Mouse (Mus musculus) ovary, adult 10 weeks (tissue): ENCODE measurements around the gene Olfr1151. TPM values are rescaled to one million over a fixed set of nuclear protein-coding genes. Genes with fewer than 3 reads are reported as not detected.

Experiments
- polyA plus RNA-seq: library from polyadenylated mRNA; stranded (reverse); fragments of 350-450 nt; fragmentation: Illumina TruSeq; extraction: RNeasy Lipid Tissue Mini Kit (QIAGEN cat#74804); gene quantifications from one replicate; pipeline ENCODE4 v1.2.3, GENCODE M21; 2014

Gene Olfr1151
- polyA plus RNA-seq: not detected

DNA sequence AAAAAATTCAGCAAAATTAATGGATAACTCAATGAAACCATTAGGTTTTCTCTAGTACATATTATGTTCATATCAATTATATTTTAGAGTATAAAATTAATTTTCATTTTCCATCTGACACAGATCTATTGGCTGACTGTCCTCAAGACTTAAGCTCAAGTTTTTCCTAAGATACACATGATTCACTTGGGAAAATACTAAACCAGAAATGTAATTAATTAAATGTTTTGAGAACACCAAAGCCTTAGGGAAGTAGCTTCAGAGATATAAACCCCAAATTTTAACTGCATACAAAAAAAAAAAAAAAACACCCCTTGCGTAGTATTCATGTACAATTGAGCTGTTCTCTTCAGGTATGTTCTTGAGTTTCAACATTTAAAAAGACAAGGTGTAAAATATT is at the start of gene Olfr1151:
TSS of gene Olfr1151 (plus strand) at position 301 of the 400 bp plus-strand sequence.

GRCm38 (mm10) chr2:87809522-87809921 is 46.1 kb upstream of the Olfr1151 start, which contains the start of gene Olfr1145:
Gene Olfr1145, plus strand, starts transcription at chr2:87809822.

DNA sequence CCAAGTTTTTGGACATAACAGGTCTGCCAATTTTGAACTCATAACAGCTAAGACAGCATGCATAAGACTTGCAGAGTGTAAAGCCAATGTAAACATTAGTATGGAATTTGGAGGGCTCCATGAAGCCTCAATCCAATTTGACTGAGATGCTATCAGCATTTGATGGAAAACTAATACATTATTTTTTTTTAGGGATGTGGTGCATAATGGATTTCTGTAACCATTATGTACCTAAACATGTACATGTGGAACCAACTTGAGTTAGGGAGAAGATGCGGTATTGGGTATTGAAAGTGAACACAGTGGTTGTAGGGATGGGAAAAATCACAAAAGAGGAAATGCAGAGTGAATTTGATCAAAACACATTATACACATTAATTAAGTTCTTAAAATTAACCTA is 25.4 kb upstream of the Olfr1151 start, which contains the start of gene Olfr1148:
TSS of gene Olfr1148 (plus strand) at position 301 of the 400 bp plus-strand sequence.

DNA sequence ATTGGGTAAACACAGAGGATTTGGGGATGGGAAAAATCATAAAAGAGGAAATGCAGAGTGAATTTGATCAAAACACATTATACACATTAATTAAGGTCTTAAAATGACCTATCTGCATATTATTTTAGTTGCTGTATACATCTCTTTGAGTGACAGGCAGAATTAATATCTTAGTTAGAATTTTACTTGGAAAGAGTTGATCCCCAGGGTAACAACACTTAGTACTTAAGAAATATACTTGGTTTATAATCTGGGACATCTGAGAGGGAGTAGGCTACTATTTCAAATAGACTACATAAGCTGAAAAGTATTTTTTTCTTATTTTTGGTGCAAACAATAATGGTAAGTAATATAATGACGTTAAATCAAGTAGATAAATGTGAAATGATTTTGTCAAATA is 12.0 kb upstream of the Olfr1151 start, which contains the start of gene Olfr1150-ps1:
TSS of gene Olfr1150-ps1 (plus strand) at position 301 of the 400 bp plus-strand sequence.

GRCm38 (mm10) chr2:87866192-87866591 is 10.5 kb downstream of the Olfr1151 start, which contains the start of gene Olfr1152:
Gene Olfr1152, plus strand, starts transcription at chr2:87866492.

GRCm38 (mm10) chr2:87894662-87895061 is 39.0 kb downstream of the Olfr1151 start, which contains the start of gene Olfr1153:
Gene Olfr1153, plus strand, starts transcription at chr2:87894962.

GRCm38 (mm10) chr2:87905066-87905465 is 49.4 kb downstream of the Olfr1151 start, which contains the start of gene Olfr1154:
Gene Olfr1154, minus strand, starts transcription at chr2:87905166.

Other genes starting within 250 kb of the Olfr1151 start
- gene Olfr1130, start 249.7 kb upstream of the Olfr1151 start, polyA plus RNA-seq: not detected
- not detected for gene Olfr1131, start 228.8 kb upstream of the Olfr1151 start, polyA plus RNA-seq
- not detected for gene Olfr1132, start 218.3 kb upstream of the Olfr1151 start, polyA plus RNA-seq
- not detected for gene Olfr1133, start 208.5 kb upstream of the Olfr1151 start, polyA plus RNA-seq
- not detected for gene Olfr1134, start 197.4 kb upstream of the Olfr1151 start, polyA plus RNA-seq
- not detected for gene Olfr1135, start 182.2 kb upstream of the Olfr1151 start, polyA plus RNA-seq
- gene Olfr1136, start 161.9 kb upstream of the Olfr1151 start, polyA plus RNA-seq: not detected
- gene Olfr1137, start 142.7 kb upstream of the Olfr1151 start, polyA plus RNA-seq: not detected
- gene Olfr1138, start 115.9 kb upstream of the Olfr1151 start, polyA plus RNA-seq: not detected
- gene Olfr1140, start 112.1 kb upstream of the Olfr1151 start, polyA plus RNA-seq: not detected
- not detected for gene Olfr1141, start 101.9 kb upstream of the Olfr1151 start, polyA plus RNA-seq
- not detected for gene Olfr152, start 76.4 kb upstream of the Olfr1151 start, polyA plus RNA-seq
- not detected for gene Olfr1143, start 55.3 kb upstream of the Olfr1151 start, polyA plus RNA-seq
- not detected for gene Olfr1145, start 46.0 kb upstream of the Olfr1151 start, polyA plus RNA-seq
- gene Olfr1148, start 25.3 kb upstream of the Olfr1151 start, polyA plus RNA-seq: not detected
- not detected for gene Olfr1150-ps1, start 11.9 kb upstream of the Olfr1151 start, polyA plus RNA-seq
- not detected for gene Olfr1152, start 10.6 kb downstream of the Olfr1151 start, polyA plus RNA-seq
- not detected for gene Olfr1153, start 39.1 kb downstream of the Olfr1151 start, polyA plus RNA-seq
- gene Olfr1154, start 49.3 kb downstream of the Olfr1151 start, polyA plus RNA-seq: not detected
- gene Olfr1155, start 89.3 kb downstream of the Olfr1151 start, polyA plus RNA-seq: not detected
- gene Olfr1156, start 97.2 kb downstream of the Olfr1151 start, polyA plus RNA-seq: not detected
- not detected for gene Olfr1157, start 112.4 kb downstream of the Olfr1151 start, polyA plus RNA-seq
- not detected for gene Olfr74, start 118.8 kb downstream of the Olfr1151 start, polyA plus RNA-seq
- gene Olfr1158, start 134.3 kb downstream of the Olfr1151 start, polyA plus RNA-seq: not detected
- gene Olfr1160, start 152.4 kb downstream of the Olfr1151 start, polyA plus RNA-seq: not detected
- not detected for gene Olfr1161, start 166.9 kb downstream of the Olfr1151 start, polyA plus RNA-seq
- gene Olfr73, start 181.8 kb downstream of the Olfr1151 start, polyA plus RNA-seq: not detected
- gene Olfr1162, start 195.3 kb downstream of the Olfr1151 start, polyA plus RNA-seq: not detected
- gene Olfr1163, start 216.0 kb downstream of the Olfr1151 start, polyA plus RNA-seq: not detected
- gene Olfr1164, start 238.1 kb downstream of the Olfr1151 start, polyA plus RNA-seq: not detected